Mouse (Mus musculus) adrenal gland, adult 18-20 months (tissue): Measurements from ENCODE around the gene Raver1. TPM values are rescaled to one million over a fixed set of nuclear protein-coding genes. Genes with fewer than 3 reads are reported as not detected.

Source experiments
- microRNA-seq, 2 experiments: library from miRNA; unstranded; fragments of <30 nt; microRNA quantifications; one replicate each; pipeline ENCODE4 v1.2.0; 2021; ENCODE audit warnings: borderline number of aligned reads in 2 of 2
- total RNA-seq, 2 experiments: library from RNA; stranded (reverse); gene quantifications; 1 replicate in 1 of 2; 2 replicates in 1 of 2; pipeline ENCODE4 v1.2.3; 2021

The Raver1 gene
- total RNA-seq, 2 experiments from 2014 or later, result 42.9 to 47.1 TPM

Small RNAs within 50 kb of the gene (microRNA-seq; reads per million reads assigned to microRNA genes)
- gene Mir1900 (0 reads per million in 2 experiments), gene Mir7082 (0.61 to 0.95 reads per million in 2 experiments)

Other genes with a start within 250 kb of the Raver1 start
- 10 to 100 TPM; 14.7 to 17.5 TPM for gene A230050P20Rik, start 223.4 kb downstream of the Raver1 start, total RNA-seq
- gene Angptl6, start 212.3 kb downstream of the Raver1 start, total RNA-seq, result 1 to 10 TPM; 3.2 to 3.6 TPM
- gene Ppan, start 203.8 kb downstream of the Raver1 start, total RNA-seq, result 10 to 100 TPM; 39.8 to 41.1 TPM
- gene Eif3g, start 193.4 kb downstream of the Raver1 start, total RNA-seq, result 100 to 1,000 TPM; 156 to 162 TPM
- 10 to 100 TPM; 33.6 to 34.9 TPM for gene Dnmt1, start 132.1 kb downstream of the Raver1 start, total RNA-seq
- 10 to 100 TPM; 18.3 to 22.0 TPM for gene S1pr2, start 115.2 kb downstream of the Raver1 start, total RNA-seq
- 100 to 1,000 TPM; 122 to 124 TPM for gene Mrpl4, start 89.3 kb downstream of the Raver1 start, total RNA-seq
- gene Icam1, start 76.0 kb downstream of the Raver1 start, total RNA-seq, result 10 to 100 TPM in 1 of 2 experiments, 1 to 10 TPM in 1; 9.0 to 31.8 TPM
- gene Icam4, start 62.6 kb downstream of the Raver1 start, total RNA-seq, result 1 to 10 TPM; 1.2 to 4.8 TPM
- gene Icam5, start 59.9 kb downstream of the Raver1 start, total RNA-seq, result under 1 TPM; 0.13 to 0.23 TPM
- not detected for gene Zglp1, start 24.9 kb downstream of the Raver1 start, total RNA-seq
- gene Gm49373, start 18.9 kb downstream of the Raver1 start, total RNA-seq, result under 1 TPM; 0.53 to 0.80 TPM
- gene Fdx1l, start 18.4 kb downstream of the Raver1 start, total RNA-seq, result 10 to 100 TPM; 38.3 to 39.2 TPM
- 1 to 10 TPM; 1.8 to 1.9 TPM for gene Gm38431, start within 50 bp of the Raver1 start, total RNA-seq
- 10 to 100 TPM; 14.0 to 14.5 TPM for gene Tyk2, start 39.2 kb upstream of the Raver1 start, total RNA-seq
- 100 to 1,000 TPM; 175 to 181 TPM for gene Cdc37, start 58.0 kb upstream of the Raver1 start, total RNA-seq
- 10 to 100 TPM in 1 of 2 experiments, 1 to 10 TPM in 1; 6.2 to 13.3 TPM for gene Pde4a, start 73.7 kb upstream of the Raver1 start, total RNA-seq
- 10 to 100 TPM; 44.9 to 51.2 TPM for gene Keap1, start 147.4 kb upstream of the Raver1 start, total RNA-seq
- gene S1pr5, start 156.4 kb upstream of the Raver1 start, total RNA-seq, result 1 to 10 TPM in 1 of 2 experiments, under 1 TPM in 1; 0.50 to 1.0 TPM
- gene Atg4d, start 173.3 kb upstream of the Raver1 start, total RNA-seq, result 10 to 100 TPM; 39.9 to 52.6 TPM
- 10 to 100 TPM; 31.1 to 34.9 TPM for gene Kri1, start 196.0 kb upstream of the Raver1 start, total RNA-seq
- 10 to 100 TPM in 1 of 2 experiments, 1 to 10 TPM in 1; 9.1 to 11.8 TPM for gene Cdkn2d, start 199.4 kb upstream of the Raver1 start, total RNA-seq
- not detected for gene Ap1m2, start 220.3 kb upstream of the Raver1 start, total RNA-seq
- gene Slc44a2, start 228.7 kb upstream of the Raver1 start, total RNA-seq, result 10 to 100 TPM; 36.3 to 48.3 TPM